Mouse (Mus musculus): ENCODE measurements around the gene Hadha. TPM values are rescaled to one million over a fixed set of nuclear protein-coding genes. Genes with fewer than 3 reads are reported as not detected.

The Hadha gene
- 111 and 122 TPM in 2 replicates for polyA plus RNA-seq (2015; fragmentation: Nextera tagmentation; extraction: Ambion mirVana)

GRCm38 (mm10) chr5:30154474-30155394 is at the start of gene Hadha, which contains the start of gene Hadhb:
Hadha (minus strand) TSS chr5:30155162.
Hadhb (plus strand) TSS chr5:30155248.

GRCm38 (mm10) chr5:30105668-30106300 is 49.2 kb downstream of the Hadha start, which contains the start of gene 3110082J24Rik:
3110082J24Rik (minus strand) TSS chr5:30106086.

GRCm38 (mm10) chr5:30104841-30105667 is 49.9 kb downstream of the Hadha start, which contains the start of gene Garem2:
Garem2 (plus strand) TSS chr5:30105161.

DNA sequence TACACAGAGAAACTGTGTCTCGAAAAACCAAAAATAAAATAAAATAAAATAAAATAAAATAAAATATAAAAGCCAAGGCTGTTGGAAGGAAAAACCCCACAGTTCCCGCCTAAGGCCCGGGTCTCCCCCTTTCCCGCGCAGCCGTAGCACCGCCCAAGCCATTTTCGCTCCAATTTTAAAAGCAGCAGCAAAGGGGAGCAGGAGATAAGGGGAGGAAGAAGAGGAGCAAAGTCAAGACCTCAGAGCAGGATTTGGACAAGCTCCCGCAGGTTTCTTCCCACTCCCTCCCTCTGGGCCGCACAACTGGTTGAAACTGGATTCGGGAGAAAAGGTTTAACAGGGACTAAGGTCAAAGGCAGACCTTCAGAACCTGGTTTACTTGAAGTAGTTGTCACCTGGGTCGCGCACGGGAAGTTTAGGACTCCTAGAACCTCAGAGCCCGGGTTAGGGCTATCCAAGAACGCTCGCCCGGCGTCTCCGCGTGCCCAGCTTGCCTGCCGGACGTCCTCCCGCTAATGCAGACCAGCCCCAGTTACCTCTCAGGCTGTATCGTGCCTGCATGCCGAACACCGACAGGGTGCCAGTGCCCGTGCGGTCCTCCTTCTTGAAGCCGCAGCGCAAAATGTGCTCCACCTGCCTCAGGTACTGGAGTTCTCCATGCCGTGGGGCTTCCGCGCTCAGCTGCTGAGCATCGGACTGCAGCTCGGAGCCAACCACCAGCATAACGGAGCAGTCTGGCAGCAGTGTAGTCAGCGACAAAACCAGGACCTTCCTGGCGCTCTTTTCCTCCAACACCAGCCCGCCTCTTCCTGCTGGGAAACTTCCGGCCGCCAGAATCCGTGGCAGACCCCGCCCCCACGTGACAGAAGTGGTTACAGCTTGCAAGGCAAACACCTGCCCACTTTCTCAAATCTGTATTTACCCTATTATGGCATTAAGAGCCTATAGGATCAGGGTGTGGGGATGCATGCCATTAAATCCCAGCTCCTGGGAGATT is 81.8 kb downstream of the Hadha start, which contains the start of gene Tyms:
TSS of gene Tyms (minus strand) at position 793 of the 997 bp plus-strand sequence.

MicroRNAs encoded within 50 kb of the gene (microRNA counts, 519-probe panel; counts per million panel counts)
- 1,907 counts per million, percentile 20 among the panel's probes with 10 or more counts for microRNA mmu-miR-1960

Small RNA genes within 50 kb of the gene (microRNA-seq; reads per million reads assigned to microRNA genes)
- not detected for gene Mir1960

Other genes starting within 250 kb of the Hadha start
- gene Il6, start 142.0 kb downstream of the Hadha start, polyA plus RNA-seq (2015; fragmentation: Nextera tagmentation; extraction: Ambion mirVana) = 0.26 and 1.6 TPM in 2 replicates
- gene Tyms, start 81.5 kb downstream of the Hadha start, polyA plus RNA-seq (2015; fragmentation: Nextera tagmentation; extraction: Ambion mirVana) = 74.7 and 89.0 TPM in 2 replicates
- gene Garem2, start 50.0 kb downstream of the Hadha start, polyA plus RNA-seq (2015; fragmentation: Nextera tagmentation; extraction: Ambion mirVana) = 0.08 and 0.10 TPM in 2 replicates
- gene 3110082J24Rik, start 49.1 kb downstream of the Hadha start, polyA plus RNA-seq (2015; fragmentation: Nextera tagmentation; extraction: Ambion mirVana) = not detected in 2 replicates
- gene Hadhb, start 86 bp upstream of the Hadha start, polyA plus RNA-seq (2015; fragmentation: Nextera tagmentation; extraction: Ambion mirVana) = 154 and 164 TPM in 2 replicates
- 0.13 and 0.29 TPM in 2 replicates for gene Adgrf3, start 50.6 kb upstream of the Hadha start, polyA plus RNA-seq (2015; fragmentation: Nextera tagmentation; extraction: Ambion mirVana)
- gene Selenoi, start 77.4 kb upstream of the Hadha start, polyA plus RNA-seq (2015; fragmentation: Nextera tagmentation; extraction: Ambion mirVana) = 21.4 and 23.9 TPM in 2 replicates
- 0.10 and 0.43 TPM in 2 replicates for gene Drc1, start 126.2 kb upstream of the Hadha start, polyA plus RNA-seq (2015; fragmentation: Nextera tagmentation; extraction: Ambion mirVana)